Mouse (Mus musculus): ENCODE data around the gene Abcc5.

GRCm38 (mm10) chr16:20444831-20445388 lies 18.7 kb upstream of the Abcc5 start:
- TF ChIP-seq POLR2A (IDR thresholded peaks at IDR 0.05; ENCODE audit: borderline replicate concordance, extremely low read depth, insufficient read depth, insufficient read length, poor library complexity, severe bottlenecking) (no peak), CTCF (IDR thresholded peaks at IDR 0.05; ENCODE audit: borderline replicate concordance, extremely low read depth, insufficient read depth, insufficient read length) (no peak)
